Mouse (Mus musculus) adrenal gland, adult 10 weeks (tissue): ENCODE data around the gene Exoc8. TPM values are rescaled to one million over a fixed set of nuclear protein-coding genes. Genes with fewer than 3 reads are reported as not detected.

ENCODE experiments used
- polyA plus RNA-seq: library from polyadenylated mRNA; stranded (reverse); fragments of 350-450 nt; fragmentation: Illumina TruSeq; extraction: RNeasy Lipid Tissue Mini Kit (QIAGEN cat#74804); gene quantifications from one replicate; pipeline ENCODE4 v1.2.3, GENCODE M21; 2014; ENCODE audit warnings: low read depth, low replicate concordance

Exoc8 gene
- 15.7 TPM for polyA plus RNA-seq

DNA sequence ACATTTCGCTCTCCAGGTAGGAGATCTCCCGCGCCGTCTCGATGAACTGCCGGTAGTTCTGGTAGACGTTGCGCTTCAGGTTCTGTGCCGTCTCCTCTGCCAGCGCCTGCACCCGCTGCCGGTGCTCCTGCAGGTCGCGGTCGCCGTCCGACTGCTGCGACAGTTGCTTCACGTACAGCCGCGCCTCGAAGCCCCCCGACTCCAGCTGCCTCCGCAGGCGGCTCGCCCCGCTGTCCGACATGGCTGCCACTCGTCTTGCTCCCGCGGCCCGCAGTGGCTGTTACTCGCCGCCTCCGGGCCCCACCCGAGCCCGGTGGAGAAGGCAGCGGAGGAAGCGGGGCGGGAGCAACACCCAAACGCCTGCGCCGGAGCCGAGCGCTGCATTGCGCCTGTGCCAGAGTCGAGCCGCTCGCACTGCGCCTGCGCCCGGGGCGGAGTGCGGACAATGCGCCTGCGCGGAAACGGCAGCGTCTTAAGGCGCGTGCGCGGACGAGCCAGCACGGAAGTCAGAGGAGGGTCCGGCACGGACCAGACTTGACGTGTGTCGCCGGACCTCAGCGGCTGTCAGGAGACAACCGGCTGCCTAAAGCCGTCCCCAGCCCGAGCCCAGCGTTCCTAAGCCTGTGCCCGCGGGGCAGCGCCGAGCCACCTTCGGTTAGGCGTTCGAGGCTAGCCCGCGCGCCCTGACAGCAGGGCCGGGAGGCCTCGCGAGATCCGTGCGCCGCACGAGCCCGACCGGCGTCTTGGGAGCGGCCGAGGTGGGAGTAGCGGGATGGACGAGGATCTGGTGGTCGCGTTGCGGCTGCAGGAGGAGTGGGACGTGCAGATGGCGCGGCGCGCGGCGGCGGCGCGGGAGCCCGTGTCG lies at the start of gene Exoc8, which contains the start of gene Sprtn:
Gene Exoc8, minus strand, starts transcription at position 320 of the 865 bp plus-strand sequence.
Gene Sprtn, plus strand, starts transcription at position 501 of the 865 bp plus-strand sequence.

DNA sequence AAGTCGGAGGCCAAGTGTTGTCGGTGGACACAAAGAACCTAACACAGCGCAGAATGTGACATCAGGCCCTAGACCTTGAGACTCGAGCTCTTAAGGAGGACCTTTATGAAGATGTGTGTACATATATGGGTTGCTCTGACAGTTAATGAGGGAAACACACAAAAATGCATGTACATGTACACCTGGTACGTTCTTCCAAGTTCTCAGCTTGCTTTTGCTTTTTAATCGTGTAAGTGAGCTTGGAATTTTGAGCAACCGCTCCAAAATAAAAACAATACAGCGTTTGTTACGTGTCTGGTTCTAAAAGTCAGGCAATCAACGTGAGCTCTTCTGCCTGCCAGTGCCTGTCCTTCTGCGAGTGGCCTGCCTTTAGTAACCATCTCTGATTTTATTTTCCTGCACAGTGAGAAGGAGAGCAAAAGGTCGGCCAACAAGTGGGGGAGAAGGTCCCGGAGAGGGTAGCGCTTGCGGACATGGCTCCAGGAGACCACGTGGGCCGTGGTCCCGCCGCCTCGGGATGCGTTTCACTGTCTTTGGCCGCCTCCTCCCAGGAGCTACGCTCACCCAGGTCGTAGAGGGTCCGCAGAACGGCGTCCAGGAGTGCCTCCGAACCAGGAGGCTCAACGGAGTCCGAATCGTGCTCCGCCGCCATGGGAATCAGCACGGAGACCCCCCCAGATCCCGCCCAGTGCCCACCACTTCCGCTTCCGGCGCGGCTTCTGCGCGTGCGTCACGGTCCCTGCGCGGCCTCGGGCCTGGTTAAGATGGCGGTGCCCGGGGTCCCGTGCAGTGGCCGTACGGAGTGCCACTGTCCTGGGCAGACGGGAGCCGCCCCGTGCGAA lies 35.0 kb downstream of the Exoc8 start, which contains the start of the genes Gnpat and 2810004N23Rik:
Gene Gnpat, plus strand, starts transcription at position 713 of the 842 bp plus-strand sequence.
Gene 2810004N23Rik, minus strand, starts transcription at position 800 of the 842 bp plus-strand sequence.

Other genes with a start within 250 kb of the Exoc8 start
- gene 2310022B05Rik, start 234.3 kb downstream of the Exoc8 start, polyA plus RNA-seq = 19.2 TPM
- 32.3 TPM for gene Ttc13, start 175.7 kb downstream of the Exoc8 start, polyA plus RNA-seq
- 2.7 TPM for gene Arv1, start 175.6 kb downstream of the Exoc8 start, polyA plus RNA-seq
- 0.47 TPM for gene Fam89a, start 145.9 kb downstream of the Exoc8 start, polyA plus RNA-seq
- 0.17 TPM for gene Trim67, start 104.6 kb downstream of the Exoc8 start, polyA plus RNA-seq
- gene Gnpat, start 34.7 kb downstream of the Exoc8 start, polyA plus RNA-seq = 87.4 TPM
- 45.0 TPM for gene 2810004N23Rik, start 34.6 kb downstream of the Exoc8 start, polyA plus RNA-seq
- 19.3 TPM for gene Sprtn, start 181 bp upstream of the Exoc8 start, polyA plus RNA-seq
- gene Egln1, start 51.6 kb upstream of the Exoc8 start, polyA plus RNA-seq = 47.9 TPM
- gene Tsnax, start 115.3 kb upstream of the Exoc8 start, polyA plus RNA-seq = 71.2 TPM
- not detected for gene Disc1, start 156.5 kb upstream of the Exoc8 start, polyA plus RNA-seq